Mouse (Mus musculus) stomach, postnatal 0 days (tissue): Measurements from ENCODE around the gene Gskip. TPM values are rescaled to one million over a fixed set of nuclear protein-coding genes. Genes with fewer than 3 reads are reported as not detected.

Source experiments
- ATAC-seq: fragments of 200-750 bp; cut with Nextera tagmentation; 2 replicates; pipeline ENCODE4 v1.8.0; 2017; ENCODE audit not compliant: low FRiP score, low TSS enrichment
- DNase-seq: peaks from one replicate; pipeline ENCODE4 v3.0.0-alpha.2; 2016; ENCODE audit warnings: low spot score
- H3K27ac ChIP-seq: fragments of 300-500 bp; sonication (generic); replicated peaks from 2 replicates; pipeline ENCODE4 v1.5.1; 2014; ENCODE audit warnings: mild to moderate bottlenecking, control low read depth
- H3K27me3 ChIP-seq: fragments of 300-500 bp; sonication (generic); 2 replicates; pipeline ENCODE4 v1.6.1; 2014; ENCODE audit warnings: low read length; ENCODE audit not compliant: control insufficient read depth, insufficient read depth
- H3K36me3 ChIP-seq: fragments of 300-500 bp; sonication (generic); 2 replicates; pipeline ENCODE4 v1.6.1; 2014; ENCODE audit warnings: low read length, mixed read lengths; ENCODE audit not compliant: control insufficient read depth, insufficient read depth
- H3K4me1 ChIP-seq: fragments of 300-500 bp; sonication (generic); replicated peaks from 2 replicates; pipeline ENCODE4 v1.6.1; 2014; ENCODE audit warnings: antibody characterized with exemption; ENCODE audit not compliant: control insufficient read depth, insufficient read depth
- H3K4me2 ChIP-seq: fragments of 300-500 bp; sonication (generic); replicated peaks from 2 replicates; pipeline ENCODE4 v1.6.1; 2014; ENCODE audit warnings: low read depth, mild to moderate bottlenecking, control low read depth, moderate library complexity
- H3K4me3 ChIP-seq: fragments of 300-500 bp; sonication (generic); 2 replicates; pipeline ENCODE4 v1.5.1; 2014; ENCODE audit warnings: low read depth, low read length, control low read depth
- H3K9ac ChIP-seq: fragments of 300-500 bp; sonication (generic); 2 replicates; pipeline ENCODE4 v1.6.1; 2014; ENCODE audit warnings: mild to moderate bottlenecking, low read length, control low read depth, mixed read lengths
- H3K9me3 ChIP-seq: fragments of 300-500 bp; sonication (generic); 2 replicates; pipeline ENCODE4 v1.6.1; 2016; ENCODE audit warnings: low read length; ENCODE audit not compliant: control insufficient read depth
- CTCF ChIP-seq: IDR thresholded peaks from 2 replicates; pipeline ENCODE4 v1.5.1; 2016; ENCODE audit warnings: antibody characterized with exemption, low read depth, mild to moderate bottlenecking, moderate library complexity
- EP300 ChIP-seq: optimal IDR thresholded peaks from 2 replicates; pipeline ENCODE3; 2016; ENCODE audit warnings: antibody characterized with exemption
- WGBS: fragments of 180-500 bp; shearing (Covaris S2); extraction: QIAGEN DNeasy Blood & Tissue Kit; methylation state at CpG from one replicate; pipeline ENCODE4 v1.1.7; 2014; 5-methylcytosine and 5-hydroxymethylcytosine counted together
- polyA plus RNA-seq: library from polyadenylated mRNA; unstranded; fragments of >200 nt; fragmentation: Nextera tagmentation; extraction: Ambion mirVana; gene quantifications from 2 replicates; pipeline ENCODE4 v1.2.1, GENCODE M21; 2015

Gskip gene
- polyA plus RNA-seq, 1 experiment from 2014 or later: 31.6 TPM

GRCm38 (mm10) chr12:105735889-105736251, 51.2 kb downstream of the Gskip start:
- Histone ChIP-seq H3K9me3 (no peaks in the 10 kb centered on the region), H3K9ac (no peak overlapping the region), H3K4me3 (no peak overlapping the region), H3K27ac (no peak overlapping the region), H3K27me3 (no peaks in the 10 kb centered on the region), H3K36me3 (no peaks in the 10 kb centered on the region), H3K4me2 (no peak overlapping the region), H3K4me1 (no peaks in the 10 kb centered on the region)
- TF ChIP-seq EP300 (no peak), CTCF (no peak)
- DNase-seq: no peak
- WGBS: 90% methylated on average over 6 of the region's 6 CpGs
- ATAC-seq: no peak

GRCm38 (mm10) chr12:105738316-105739096, 53.9 kb downstream of the Gskip start:
- Histone ChIP-seq H3K4me2 (no peak overlapping the region), H3K4me1 (no peaks in the 10 kb centered on the region), H3K4me3 (no peak overlapping the region), H3K36me3 (no peaks in the 10 kb centered on the region), H3K27me3 (no peaks in the 10 kb centered on the region), H3K27ac (no peak overlapping the region), H3K9me3 (no peaks in the 10 kb centered on the region), H3K9ac (no peak overlapping the region)
- TF ChIP-seq EP300 (no peak), CTCF (no peak)
- 77% methylated on average over 15 of the region's 15 CpGs for WGBS
- ATAC-seq (no peak), DNase-seq (no peak)

- Histone ChIP-seq H3K27ac (no peak overlapping the region), H3K4me2 (no peak overlapping the region), H3K9me3 (no peaks in the 10 kb centered on the region), H3K36me3 (no peaks in the 10 kb centered on the region), H3K4me1 (no peaks in the 10 kb centered on the region), H3K9ac (no peak overlapping the region), H3K27me3 (no peaks in the 10 kb centered on the region), H3K4me3 (no peak overlapping the region)
- DNase-seq (no peak), ATAC-seq (no peak)
- 83% methylated on average over 8 of the region's 8 CpGs for WGBS
- TF ChIP-seq EP300 (no peak), CTCF (no peak)
Measured at GRCm38 (mm10) chr12:105739656-105740055, 55.0 kb downstream of the Gskip start.

GRCm38 (mm10) chr12:105748114-105748513, 63.5 kb downstream of the Gskip start:
- Histone ChIP-seq H3K36me3 (no peaks in the 10 kb centered on the region), H3K4me3 (no peak overlapping the region), H3K4me1 (no peaks in the 10 kb centered on the region), H3K27me3 (no peaks in the 10 kb centered on the region), H3K4me2 (no peak overlapping the region), H3K27ac (no peak overlapping the region), H3K9me3 (no peaks in the 10 kb centered on the region), H3K9ac (no peak overlapping the region)
- DNase-seq (no peak), ATAC-seq (no peak)
- no peak for TF ChIP-seq CTCF
- TF ChIP-seq EP300: no peak
- 31% methylated on average over 5 of the region's 5 CpGs for WGBS

Other genes with a start within 250 kb of the Gskip start
- 0.50 and 0.55 TPM in 2 replicates for gene D430019H16Rik, start 231.0 kb upstream of the Gskip start, polyA plus RNA-seq
- 4.0 and 4.1 TPM in 2 replicates for gene Bdkrb2, start 121.6 kb upstream of the Gskip start, polyA plus RNA-seq
- 1.8 and 2.3 TPM in 2 replicates for gene Bdkrb1, start 81.7 kb upstream of the Gskip start, polyA plus RNA-seq
- 4.4 and 5.3 TPM in 2 replicates for gene Atg2b, start 382 bp downstream of the Gskip start, polyA plus RNA-seq
- gene Ak7, start 21.1 kb downstream of the Gskip start, polyA plus RNA-seq: 0.08 and 0.12 TPM in 2 replicates
- gene Papola, start 99.9 kb downstream of the Gskip start, polyA plus RNA-seq: 104 and 105 TPM in 2 replicates